Mouse (Mus musculus) right cerebral cortex, postnatal 36 days (tissue): ENCODE data around the gene Zcchc14.
"Not testable (repeated sequence)": the region's sequence is repeated elsewhere in the genome, so short reads cannot be mapped to it uniquely, and the experiment has no call there.

Experiments used
- DNase-seq, 2 experiments: peaks; one replicate each; pipeline ENCODE4 v3.0.0; 2022; ENCODE audit warnings: low spot score in 2 of 2, mixed read lengths in 1 of 2

The Zcchc14 gene

GRCm38 (mm10) chr8:121623043-121623442, 29.7 kb downstream of the Zcchc14 start:
- no peak for DNase-seq

DNA sequence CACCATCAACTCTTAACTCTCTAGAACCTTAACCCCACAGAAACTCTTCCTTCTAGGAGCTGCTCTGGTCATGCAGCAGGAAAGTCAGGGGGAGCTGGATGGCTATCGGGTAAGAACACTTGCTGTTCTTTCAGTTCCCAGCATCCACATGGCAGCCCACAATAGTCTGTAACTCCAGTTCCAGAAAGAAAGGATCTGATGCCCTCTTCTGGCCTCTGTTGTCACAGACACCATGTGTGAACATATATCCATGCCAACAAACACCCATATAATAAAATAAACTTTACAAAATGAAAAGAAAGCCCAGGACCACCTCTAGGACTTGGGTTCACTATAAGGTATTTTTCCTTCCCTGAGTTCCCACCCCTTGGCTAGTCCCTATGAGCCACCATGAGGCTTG, 30.8 kb downstream of the Zcchc14 start:
- DNase-seq: no peak

DNA sequence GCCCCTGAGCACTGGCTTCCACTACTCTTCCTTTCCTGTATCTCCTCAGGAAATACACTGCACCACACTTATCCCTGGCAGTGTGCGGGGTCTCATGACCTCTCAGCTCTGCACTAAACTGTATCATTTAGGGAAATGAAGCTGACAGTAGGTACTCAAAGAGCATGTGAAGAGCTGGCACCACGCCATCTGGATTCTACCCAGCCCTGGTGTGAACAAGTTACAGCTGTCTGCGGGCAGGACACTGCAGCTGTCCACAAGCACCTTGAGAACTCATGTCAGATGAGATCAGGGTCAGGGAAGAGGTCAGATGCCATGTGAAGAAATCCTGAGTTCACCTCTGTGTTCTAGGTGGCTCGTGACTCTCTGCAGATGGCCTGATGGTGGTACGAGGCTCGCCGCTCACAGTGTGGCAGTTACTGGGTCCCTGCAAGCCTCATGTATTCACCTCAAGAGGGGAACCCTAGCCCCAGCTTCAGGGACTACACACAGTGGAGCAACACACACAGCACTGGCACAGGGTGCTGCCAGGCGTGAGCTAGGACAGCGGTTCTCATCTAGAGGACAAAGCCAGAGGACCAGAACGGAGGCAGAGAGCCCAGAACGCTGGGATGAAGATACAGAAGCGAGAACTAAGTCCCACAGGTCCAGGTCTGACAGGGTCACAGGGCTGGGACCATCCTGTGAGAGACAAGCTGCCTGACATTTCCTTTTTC, 31.7 kb downstream of the Zcchc14 start:
- no peak for DNase-seq

GRCm38 (mm10) chr8:121619401-121619995, 33.2 kb downstream of the Zcchc14 start:
- DNase-seq: no peak

DNA sequence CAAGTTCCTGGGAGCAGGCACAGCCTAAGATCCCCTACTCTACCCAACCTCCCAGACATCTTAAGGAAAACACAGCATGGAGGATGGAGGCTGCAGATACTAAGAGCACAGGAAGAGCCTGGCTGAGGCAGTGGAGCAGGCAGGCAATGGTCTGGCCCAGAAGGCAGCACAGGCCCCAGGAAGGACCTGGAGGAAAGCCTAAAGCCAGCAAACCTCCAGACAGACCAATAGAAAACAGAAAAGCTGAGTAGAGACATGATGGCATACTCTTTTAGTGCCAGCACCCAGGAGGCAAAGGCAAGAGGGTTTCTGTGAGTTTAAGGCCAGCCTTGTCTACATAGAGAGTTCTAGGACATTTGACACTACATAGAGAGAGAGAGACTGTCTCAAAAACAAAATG, 39.3 kb downstream of the Zcchc14 start:
- no peak for DNase-seq

- no peak for DNase-seq
Measured at GRCm38 (mm10) chr8:121609916-121610315, 42.8 kb downstream of the Zcchc14 start.

DNA sequence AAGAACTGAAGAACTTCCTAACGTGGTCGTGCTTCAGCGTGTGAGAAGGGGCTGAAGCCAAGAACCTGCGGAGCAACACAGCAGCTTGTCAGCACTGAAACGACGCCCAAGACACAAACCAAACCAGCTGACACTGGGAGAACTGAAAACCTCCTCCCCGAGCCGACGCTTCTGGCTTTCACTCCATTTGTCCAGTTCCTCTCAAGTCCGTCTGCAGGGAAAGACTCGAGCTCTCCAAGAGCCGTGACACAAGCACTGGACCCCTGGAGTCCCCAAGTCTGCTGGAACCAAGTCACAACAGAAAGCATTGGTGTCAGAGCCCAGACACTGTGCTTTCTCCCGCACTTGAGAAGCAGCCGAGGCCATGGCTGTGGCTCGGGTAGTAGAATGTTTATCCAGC, 43.5 kb downstream of the Zcchc14 start:
- DNase-seq: no peak

GRCm38 (mm10) chr8:121607661-121608060, 45.0 kb downstream of the Zcchc14 start:
- no peak for DNase-seq

- no peak for DNase-seq
Measured at GRCm38 (mm10) chr8:121603801-121604200, 48.9 kb downstream of the Zcchc14 start.

GRCm38 (mm10) chr8:121602860-121603259, 49.8 kb downstream of the Zcchc14 start:
- peak; percentile 59 to 73 for DNase-seq

- no peak for DNase-seq
Measured at GRCm38 (mm10) chr8:121602411-121602810, 50.3 kb downstream of the Zcchc14 start.

DNA sequence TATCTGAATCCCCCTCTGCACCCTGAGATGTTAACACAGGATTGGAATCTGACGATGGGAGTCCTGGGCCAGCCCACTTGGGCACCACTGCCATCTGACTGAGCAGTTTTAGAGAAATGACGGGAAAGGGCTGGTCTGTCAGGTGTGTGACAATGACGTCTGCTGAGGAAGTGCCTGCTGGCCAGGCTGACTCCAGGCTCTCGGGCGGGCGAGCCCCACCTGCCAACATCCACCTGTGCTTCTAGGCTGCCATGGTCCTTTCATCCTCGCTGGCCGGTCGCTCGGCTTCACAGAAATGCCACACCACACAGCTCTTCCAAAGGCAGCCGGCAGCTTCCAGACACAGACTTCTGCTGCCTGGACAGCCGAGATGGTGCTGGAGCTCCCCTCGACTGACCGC, 52.9 kb downstream of the Zcchc14 start:
- DNase-seq: no peak

DNA sequence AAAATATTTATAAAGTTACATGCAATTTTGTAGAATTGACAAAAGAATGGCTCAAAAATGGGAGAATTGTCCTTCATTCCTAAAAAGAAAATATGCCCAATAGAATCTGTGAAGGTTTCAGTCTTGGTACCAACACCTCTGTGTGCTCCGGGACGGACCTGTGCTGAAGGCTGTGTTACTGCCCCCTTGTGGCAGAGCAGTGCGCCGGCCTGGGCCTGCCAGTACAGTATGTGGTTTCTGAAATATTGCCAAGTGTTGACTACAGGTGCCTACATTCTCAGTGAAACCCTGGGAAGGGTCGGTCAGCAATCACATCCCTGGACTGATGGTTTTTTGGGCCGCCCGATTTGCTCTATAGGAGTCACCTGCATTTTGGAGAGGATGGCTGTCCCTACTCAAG, 53.8 kb downstream of the Zcchc14 start:
- peak; percentile 58 to 63 for DNase-seq

DNA sequence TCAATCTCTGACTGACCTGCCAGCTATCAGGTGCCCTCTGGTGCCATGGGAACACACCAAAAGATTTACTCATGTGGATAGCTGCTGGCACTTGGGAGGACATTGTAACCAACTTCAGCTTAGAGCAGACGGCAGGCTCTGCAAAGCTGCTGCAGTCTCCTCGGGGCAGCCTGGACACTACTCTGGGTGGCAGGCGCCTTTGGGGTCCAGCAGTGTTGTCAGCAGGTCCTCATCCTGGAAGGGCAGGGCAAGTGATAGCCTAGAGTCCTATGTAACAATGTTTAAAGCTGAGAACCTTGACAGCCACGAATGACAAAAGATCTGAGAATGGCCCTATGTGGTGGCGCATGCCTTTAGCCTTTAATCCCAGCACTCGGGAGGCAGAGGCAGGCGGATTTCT, 54.5 kb downstream of the Zcchc14 start:
- DNase-seq: no peak

- not testable (repeated sequence) for DNase-seq
Measured at GRCm38 (mm10) chr8:121597492-121597891, 55.2 kb downstream of the Zcchc14 start.

DNA sequence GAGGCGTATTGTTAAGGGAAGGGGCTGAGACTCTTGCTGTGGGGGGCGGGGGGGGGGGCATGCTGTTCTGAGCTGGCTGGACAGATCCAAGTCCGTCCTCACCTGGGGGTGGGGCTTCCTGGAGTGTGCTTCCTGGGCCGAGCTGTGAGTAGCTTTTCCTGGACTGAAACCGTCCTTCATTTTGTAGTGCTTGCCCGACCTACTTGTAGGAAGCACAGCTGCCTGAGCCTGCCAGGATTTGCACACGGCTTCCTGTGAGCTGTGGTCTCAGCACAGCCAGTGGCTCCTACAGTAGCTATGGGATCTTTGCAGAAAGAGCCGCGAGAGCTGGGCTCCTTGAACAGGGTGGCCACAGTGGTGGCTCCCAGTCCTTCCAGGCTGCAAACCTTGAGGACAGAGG, 58.7 kb downstream of the Zcchc14 start:
- DNase-seq: no peak

- DNase-seq: no peak
Measured at GRCm38 (mm10) chr8:121593293-121593692, 59.4 kb downstream of the Zcchc14 start.

- no peak for DNase-seq
Measured at GRCm38 (mm10) chr8:121591178-121592066, 61.3 kb downstream of the Zcchc14 start.

DNA sequence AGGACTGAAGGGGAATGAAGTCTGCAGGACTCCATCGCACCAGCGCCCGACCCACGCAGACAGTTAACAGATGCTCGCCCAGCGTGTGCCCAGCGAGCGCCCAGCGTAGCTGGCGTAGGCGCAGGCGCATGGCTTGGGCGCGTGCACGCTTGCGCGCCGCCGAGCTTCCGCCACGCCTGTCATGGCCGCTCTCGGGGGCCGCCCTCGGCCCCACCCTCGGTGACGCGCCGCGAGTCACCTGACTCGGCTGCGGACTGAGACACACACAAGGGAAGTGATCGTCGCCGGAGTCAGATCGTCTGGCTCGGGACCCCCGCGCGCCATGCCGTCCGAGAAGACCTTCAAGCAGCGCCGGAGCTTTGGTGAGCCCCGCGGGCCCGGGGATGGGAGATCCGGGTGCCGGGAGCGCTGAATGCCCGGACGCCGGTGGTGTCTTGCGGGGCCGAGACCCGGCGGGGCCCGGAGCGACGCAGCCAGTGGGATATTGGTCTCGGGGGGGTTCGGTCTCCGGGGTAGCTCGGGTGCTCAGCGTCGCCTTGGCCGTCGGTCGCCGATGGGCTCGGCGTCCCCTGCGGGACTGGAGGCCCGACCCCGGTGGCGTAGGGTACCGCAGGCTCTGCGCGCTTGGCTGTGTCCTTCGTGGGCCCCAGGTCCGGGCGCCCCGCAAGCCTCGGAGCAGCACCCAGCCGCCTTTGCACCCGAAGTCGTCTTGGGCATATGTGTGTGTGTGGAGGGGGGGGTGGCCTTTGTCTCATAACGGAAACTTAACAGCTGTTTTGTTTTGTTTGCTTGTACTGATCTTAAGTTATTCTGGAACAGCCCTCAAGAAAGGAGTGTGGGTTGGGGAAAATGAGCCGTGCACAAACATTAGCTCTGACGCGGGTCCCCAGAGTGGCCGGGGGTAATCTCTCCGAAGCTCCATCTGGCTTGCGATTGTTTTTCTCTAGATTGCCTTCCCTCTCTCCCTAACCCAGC, 62.2 kb downstream of the Zcchc14 start, which contains the start of gene Map1lc3b:
Gene Map1lc3b, plus strand, starts transcription at position 159 of the 975 bp plus-strand sequence.
- DNase-seq: peak; percentile 96

- DNase-seq: no peak
Measured at GRCm38 (mm10) chr8:121589205-121589726, 63.4 kb downstream of the Zcchc14 start.

GRCm38 (mm10) chr8:121588750-121589149, 64.0 kb downstream of the Zcchc14 start:
- no peak for DNase-seq
